Mouse (Mus musculus) retina, adult 2 months (tissue): ENCODE data around the gene Bub1b.
"Not testable (repeated sequence)": the region's sequence is repeated elsewhere in the genome, so short reads cannot be mapped to it uniquely, and the experiment has no call there.

Experiments used
- DNase-seq: peaks from one replicate; pipeline ENCODE4 v3.0.0-alpha.2; 2012; ENCODE audit warnings: low read depth, low spot score

Bub1b gene

DNA sequence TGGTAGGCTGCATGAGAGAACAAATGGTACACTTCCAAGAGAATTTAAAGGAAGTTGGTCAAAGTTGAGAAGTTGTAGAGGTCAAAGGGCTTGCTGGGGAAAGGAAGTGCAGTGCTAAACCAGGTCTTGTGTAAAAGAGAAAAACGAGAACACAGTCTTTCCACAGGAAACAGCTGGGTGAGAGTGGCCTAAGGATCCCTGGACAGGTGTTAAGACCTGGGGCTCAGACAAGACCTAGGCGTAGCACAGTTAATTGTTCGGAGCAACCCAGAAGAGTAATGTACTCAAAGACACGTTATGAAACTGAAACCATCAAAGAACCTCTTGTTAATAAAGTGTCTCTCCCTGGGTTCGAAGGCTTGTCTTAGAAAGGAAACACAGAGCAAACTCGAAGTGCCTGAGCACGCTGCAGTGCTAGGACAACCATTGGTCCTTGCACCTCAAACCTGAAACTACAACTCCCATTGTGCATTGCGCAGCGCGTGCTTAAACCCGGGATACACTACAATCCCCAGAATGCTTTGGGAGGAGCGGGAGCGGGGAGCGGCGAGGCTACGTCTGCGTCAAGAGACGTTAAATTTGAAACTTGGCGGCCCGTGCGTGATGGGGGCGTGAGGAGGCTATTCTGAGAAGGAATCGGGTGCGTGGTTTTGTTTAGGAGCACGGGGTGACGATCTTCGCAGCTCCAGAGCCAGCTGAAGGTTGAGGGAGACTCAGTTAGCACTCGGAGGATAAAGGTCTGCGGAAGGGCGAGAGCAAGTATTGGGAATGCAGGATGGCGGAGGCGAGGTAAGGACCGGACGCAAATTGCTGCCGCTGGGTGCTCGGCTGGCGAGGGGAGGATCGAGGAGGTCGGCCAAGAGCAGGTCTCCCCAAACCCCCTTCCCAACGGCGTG is at the start of gene Bub1b:
TSS of gene Bub1b (plus strand) at position 539 of the 896 bp plus-strand sequence.
- peak; percentile 81 for DNase-seq

DNA sequence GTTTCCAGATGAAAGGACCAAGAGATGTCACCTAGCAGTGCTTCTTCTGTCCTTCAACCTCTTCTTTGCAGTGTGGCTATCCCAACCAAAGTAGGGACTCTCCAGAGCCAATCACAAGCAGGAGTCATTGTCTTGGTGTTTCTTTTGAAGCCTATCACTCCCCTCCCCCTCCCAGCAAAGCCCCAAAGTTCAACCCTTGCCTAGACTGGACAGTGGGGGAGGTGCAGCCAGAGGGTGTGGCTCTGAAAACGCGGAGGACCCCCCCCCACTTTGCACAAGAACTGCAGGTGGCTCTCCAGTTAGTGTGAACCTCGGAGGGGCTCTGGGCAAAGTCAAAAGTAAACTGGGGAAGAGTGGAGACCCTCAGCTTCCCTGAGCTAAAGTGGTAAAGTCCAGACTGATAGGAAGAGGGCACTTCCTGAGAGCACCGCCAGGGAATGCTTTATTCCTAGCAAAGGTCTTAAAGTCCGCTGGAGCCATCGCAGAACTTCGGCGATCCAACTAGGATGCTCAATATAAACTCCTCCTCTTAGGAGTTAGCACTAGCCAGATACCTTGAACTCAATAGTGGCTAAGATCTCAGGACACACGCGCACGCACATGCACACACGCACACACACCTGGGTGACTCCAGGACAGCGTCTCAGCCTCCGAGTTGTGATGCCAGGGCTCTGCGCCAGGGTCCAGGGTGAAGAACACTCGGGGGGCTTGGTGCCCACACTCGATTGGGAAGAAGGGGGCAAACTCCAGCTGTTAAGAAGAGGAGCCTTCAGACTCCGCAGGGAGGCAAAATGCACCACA is 49.4 kb upstream of the Bub1b start:
- no peak for DNase-seq

- peak; percentile 88 for DNase-seq
These were observed 48.2 kb upstream of the Bub1b start, which contains the start of gene Bmf for GRCm38 (mm10) chr2:118549507-118550473. TSS of gene Bmf (minus strand) at chr2:118549687.

DNA sequence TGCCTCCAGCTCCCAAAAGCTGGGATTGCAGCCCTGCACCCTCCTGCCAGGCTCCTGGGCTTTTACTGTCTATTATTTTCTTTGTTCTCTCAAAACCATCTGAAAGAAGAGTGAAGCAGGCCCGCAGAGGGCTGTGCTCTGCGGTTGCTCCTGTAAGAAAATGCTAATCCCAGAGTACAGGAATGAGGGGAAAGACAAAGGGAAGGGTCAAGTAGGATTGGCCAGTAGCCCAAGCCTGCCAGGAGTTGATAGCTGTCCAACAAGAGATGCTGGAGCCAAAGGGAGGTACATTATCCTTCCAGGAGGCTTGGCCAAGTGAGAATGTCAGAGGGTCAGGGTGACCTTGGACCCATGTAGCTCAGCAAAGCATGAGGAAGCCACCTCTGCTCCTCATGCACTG is 46.4 kb upstream of the Bub1b start:
- DNase-seq = no peak

DNA sequence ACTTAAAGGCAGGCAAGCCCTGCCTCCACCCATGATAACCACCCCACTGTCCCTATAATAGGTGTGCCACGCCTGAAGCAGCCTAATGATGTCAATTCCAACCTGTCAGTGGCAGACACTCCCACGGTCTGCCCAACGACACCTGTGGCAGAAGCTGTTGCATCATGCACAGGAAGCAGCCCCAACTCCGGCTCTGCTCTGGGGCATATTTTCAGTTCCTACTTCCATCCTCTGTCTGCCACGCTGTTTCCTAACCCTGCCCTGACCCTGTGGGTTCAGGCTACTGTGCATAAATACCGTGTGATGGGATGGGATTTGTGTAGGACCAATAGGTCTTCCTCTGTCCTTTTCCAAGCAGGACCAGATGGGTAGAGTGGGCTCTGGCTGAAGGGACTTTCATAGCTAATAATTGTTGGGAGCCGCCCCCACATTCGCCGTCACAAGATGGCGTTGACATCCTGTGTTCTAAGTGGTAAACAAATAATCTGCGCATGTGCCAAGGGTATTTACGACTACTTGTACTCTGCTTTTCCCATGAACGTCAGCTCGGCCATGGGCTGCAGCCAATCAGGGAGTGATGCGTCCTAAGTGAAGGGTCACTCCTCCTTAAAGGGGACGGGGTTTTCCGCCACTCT is 43.5 kb upstream of the Bub1b start:
- not testable (repeated sequence) for DNase-seq

GRCm38 (mm10) chr2:118558426-118558825 is 39.6 kb upstream of the Bub1b start:
- no peak for DNase-seq

DNA sequence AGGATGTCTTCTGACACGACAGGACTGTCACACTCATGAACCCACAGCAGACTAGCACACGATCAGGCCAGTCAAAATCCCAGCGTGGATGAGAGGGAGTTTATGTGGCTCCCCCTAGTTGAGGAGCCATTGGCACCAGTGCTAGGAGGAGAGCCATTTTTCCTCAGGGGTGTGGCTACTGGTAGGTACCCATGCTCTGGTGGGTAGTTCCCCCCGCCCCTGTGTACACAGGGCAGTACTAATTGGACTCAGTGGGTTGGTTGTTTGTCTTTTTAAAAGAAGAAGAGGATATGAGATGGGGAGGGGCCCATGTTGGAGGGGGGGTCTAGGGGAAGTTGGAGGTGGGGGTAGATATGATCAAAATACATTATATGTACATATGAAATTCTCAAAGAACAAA is 36.0 kb upstream of the Bub1b start:
- DNase-seq = no peak

GRCm38 (mm10) chr2:118562431-118562830 is 35.6 kb upstream of the Bub1b start:
- no peak for DNase-seq

GRCm38 (mm10) chr2:118567179-118567578 is 30.8 kb upstream of the Bub1b start:
- DNase-seq = no peak

GRCm38 (mm10) chr2:118570939-118571338 is 27.1 kb upstream of the Bub1b start:
- no peak for DNase-seq

GRCm38 (mm10) chr2:118572183-118572836 is 25.7 kb upstream of the Bub1b start:
- no peak for DNase-seq

- no peak for DNase-seq
These were observed 24.9 kb upstream of the Bub1b start for GRCm38 (mm10) chr2:118573135-118573534.

DNA sequence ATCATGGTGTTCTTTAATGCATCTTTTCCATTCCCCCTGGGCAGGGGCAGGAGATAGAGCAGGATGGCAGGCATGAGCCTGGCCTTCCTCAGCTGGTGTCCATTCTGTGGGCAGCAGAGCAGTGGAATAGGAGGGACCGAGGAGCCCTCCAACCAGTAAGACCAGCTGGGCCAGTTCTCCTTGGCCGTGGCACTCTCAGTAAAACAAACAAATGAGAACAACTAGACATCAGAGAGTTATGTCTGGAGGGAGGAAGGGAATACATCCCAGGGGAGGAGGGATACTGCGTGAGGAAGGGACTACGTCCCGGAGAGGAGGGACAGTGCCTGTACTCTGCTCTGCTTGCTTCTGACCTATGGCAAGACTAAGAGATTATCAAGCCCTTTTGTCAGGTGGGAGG is 12.0 kb upstream of the Bub1b start:
- DNase-seq = no peak

DNA sequence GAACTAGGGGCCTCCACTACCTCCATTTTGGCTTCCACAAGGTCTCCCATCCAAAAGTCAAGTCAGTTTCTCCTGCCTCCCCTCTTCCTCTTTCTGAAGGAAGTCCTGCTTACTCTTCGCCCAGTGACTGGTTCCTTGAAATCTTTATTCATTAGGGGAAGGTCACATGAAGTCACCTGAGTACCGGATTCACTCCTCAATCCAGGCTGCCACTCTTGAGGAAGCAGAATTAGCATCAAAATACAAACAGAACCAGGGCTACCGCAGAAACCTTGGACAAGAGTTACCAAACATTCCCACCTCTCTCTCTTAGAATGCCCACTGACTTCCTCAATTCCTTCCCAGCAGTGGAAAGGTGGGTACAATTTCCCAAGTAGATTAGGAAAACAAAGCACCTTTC is 10.3 kb upstream of the Bub1b start:
- DNase-seq = no peak

GRCm38 (mm10) chr2:118591083-118591482 is 6.9 kb upstream of the Bub1b start:
- DNase-seq = no peak

GRCm38 (mm10) chr2:118599087-118599486 is 1.1 kb downstream of the Bub1b start:
- no peak for DNase-seq

DNA sequence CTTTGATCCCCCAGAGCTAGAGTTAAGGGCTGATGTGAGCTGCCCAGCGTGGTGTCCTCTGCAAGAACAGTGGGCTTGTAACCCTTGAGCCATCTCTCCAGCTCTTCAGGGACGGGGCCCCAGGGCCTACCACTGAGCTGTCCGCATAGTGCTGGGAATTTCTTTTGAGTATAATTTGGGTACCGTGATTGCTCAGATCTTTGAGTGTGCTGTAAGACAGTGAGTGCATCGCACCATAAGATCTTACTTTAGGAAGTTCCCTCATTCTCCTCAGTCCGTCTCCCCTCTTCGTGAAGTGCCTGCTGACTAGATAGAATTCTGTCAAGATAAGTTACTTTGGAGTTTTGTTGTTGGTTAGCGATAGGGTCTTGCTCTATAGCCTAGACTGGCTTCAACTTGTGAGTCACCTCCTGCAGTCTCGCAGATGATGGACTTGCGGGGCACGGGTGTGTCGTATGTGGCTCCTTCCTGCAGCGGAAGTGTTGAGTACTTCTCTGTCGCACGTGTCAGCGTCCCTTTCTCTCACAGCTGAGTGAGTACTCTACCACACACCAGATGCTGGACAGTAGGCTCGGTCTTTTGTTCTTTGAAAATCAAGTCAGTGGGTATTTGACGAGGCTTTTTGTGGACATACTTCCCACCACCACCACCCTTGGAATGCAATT is 3.7 kb downstream of the Bub1b start:
- no peak for DNase-seq

DNA sequence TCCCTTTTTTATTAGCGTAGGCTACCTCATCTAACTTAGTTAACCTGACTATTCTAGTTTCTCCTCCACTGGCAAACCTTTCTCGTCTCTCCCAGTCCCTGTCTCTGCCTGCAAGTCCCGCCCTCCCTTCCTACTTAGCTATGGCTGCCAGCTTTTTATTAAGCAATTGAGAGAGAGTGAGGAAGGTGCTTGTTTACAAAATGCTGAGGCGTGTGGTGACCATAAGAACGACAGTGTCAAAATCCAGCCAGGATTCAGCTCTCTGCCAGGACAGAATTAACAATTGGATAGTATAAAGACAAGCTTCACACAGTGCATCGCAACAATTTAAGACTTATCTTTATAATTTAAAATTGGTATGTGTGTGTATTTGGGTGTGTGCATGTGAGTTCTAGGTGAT is 6.1 kb downstream of the Bub1b start:
- DNase-seq = no peak

GRCm38 (mm10) chr2:118606032-118606431 is 8.0 kb downstream of the Bub1b start:
- DNase-seq = no peak

GRCm38 (mm10) chr2:118606976-118607375 is 9.0 kb downstream of the Bub1b start:
- DNase-seq = no peak
